Mouse (Mus musculus): Measurements from ENCODE around the gene Sox1.

The Sox1 gene

GRCm38 (mm10) chr8:12395071-12396031, at the start of gene Sox1:
Gene Sox1, plus strand, starts transcription at chr8:12395295.
- peak; percentile 66 to 68 for DNase-seq (ENCODE audit: low spot score in 2 of 2)

- no peak for DNase-seq (ENCODE audit: low spot score in 2 of 2)
Observed at GRCm38 (mm10) chr8:12345881-12346280, 49.2 kb upstream of the Sox1 start.

GRCm38 (mm10) chr8:12346870-12347269, 48.2 kb upstream of the Sox1 start:
- no peak for DNase-seq (ENCODE audit: low spot score in 2 of 2)

GRCm38 (mm10) chr8:12348306-12348705, 46.8 kb upstream of the Sox1 start:
- no peak for DNase-seq (ENCODE audit: low spot score in 2 of 2)

- no peak for DNase-seq (ENCODE audit: low spot score in 2 of 2)
Observed at GRCm38 (mm10) chr8:12349591-12349990, 45.5 kb upstream of the Sox1 start.

- DNase-seq (ENCODE audit: low spot score in 2 of 2) = no peak
Observed at GRCm38 (mm10) chr8:12351121-12351520, 44.0 kb upstream of the Sox1 start.

- DNase-seq (ENCODE audit: low spot score in 2 of 2) = no peak
Observed at GRCm38 (mm10) chr8:12354406-12355025, 40.6 kb upstream of the Sox1 start.

GRCm38 (mm10) chr8:12368161-12368560, 26.9 kb upstream of the Sox1 start:
- no peak for DNase-seq (ENCODE audit: low spot score in 2 of 2)

GRCm38 (mm10) chr8:12368856-12369255, 26.2 kb upstream of the Sox1 start:
- DNase-seq (ENCODE audit: low spot score in 2 of 2) = no peak

GRCm38 (mm10) chr8:12381111-12381510, 14.0 kb upstream of the Sox1 start:
- no peak for DNase-seq (ENCODE audit: low spot score in 2 of 2)

GRCm38 (mm10) chr8:12382707-12383561, 12.2 kb upstream of the Sox1 start:
- no peak for DNase-seq (ENCODE audit: low spot score in 2 of 2)

- DNase-seq (ENCODE audit: low spot score in 2 of 2) = no peak
Observed at GRCm38 (mm10) chr8:12383979-12384890, 10.9 kb upstream of the Sox1 start.

- DNase-seq (ENCODE audit: low spot score in 2 of 2) = no peak
Observed at GRCm38 (mm10) chr8:12384996-12385685, 10.0 kb upstream of the Sox1 start.

- DNase-seq (ENCODE audit: low spot score in 2 of 2) = no peak
Observed at GRCm38 (mm10) chr8:12385686-12386488, 9.2 kb upstream of the Sox1 start.

- no peak for DNase-seq (ENCODE audit: low spot score in 2 of 2)
Observed at GRCm38 (mm10) chr8:12386530-12387222, 8.4 kb upstream of the Sox1 start.

- DNase-seq (ENCODE audit: low spot score in 2 of 2) = no peak
Observed at GRCm38 (mm10) chr8:12387223-12387860, 7.8 kb upstream of the Sox1 start.

- DNase-seq (ENCODE audit: low spot score in 2 of 2) = no peak
Observed at GRCm38 (mm10) chr8:12387901-12388300, 7.2 kb upstream of the Sox1 start.

GRCm38 (mm10) chr8:12388390-12389115, 6.5 kb upstream of the Sox1 start:
- DNase-seq (ENCODE audit: low spot score in 2 of 2) = no peak

Data from right cerebral cortex, postnatal 36 days (tissue).